Mouse (Mus musculus) small intestine, adult 2 months (tissue): Measurements from ENCODE around the gene Aunip.

Experiments used
- CTCF ChIP-seq: fragments of 200-500 bp; IDR thresholded peaks from 2 replicates; pipeline ENCODE4 v1.5.1; 2012; ENCODE audit warnings: low read depth, mild to moderate bottlenecking, control low read depth, inconsistent platforms, low read length, moderate library complexity, mixed read lengths; ENCODE audit not compliant: insufficient replicate concordance, insufficient read length; ENCODE audit errors: extremely low read depth
- POLR2A ChIP-seq: fragments of 200-500 bp; IDR thresholded peaks from 2 replicates; pipeline ENCODE4 v1.6.1; 2012; ENCODE audit warnings: low read depth, mild to moderate bottlenecking, control low read depth, inconsistent platforms, low read length, moderate library complexity

GRCm38 (mm10) chr4:134480864-134481263, 29.9 kb upstream of the Aunip start:
- TF ChIP-seq POLR2A (no peak), CTCF (peak; percentile 95)
